Mouse (Mus musculus): ENCODE data around the gene Serinc5.
A peak's percentile ranks its signal among the peaks of the same experiment; 100 is the strongest.

The Serinc5 gene

DNA sequence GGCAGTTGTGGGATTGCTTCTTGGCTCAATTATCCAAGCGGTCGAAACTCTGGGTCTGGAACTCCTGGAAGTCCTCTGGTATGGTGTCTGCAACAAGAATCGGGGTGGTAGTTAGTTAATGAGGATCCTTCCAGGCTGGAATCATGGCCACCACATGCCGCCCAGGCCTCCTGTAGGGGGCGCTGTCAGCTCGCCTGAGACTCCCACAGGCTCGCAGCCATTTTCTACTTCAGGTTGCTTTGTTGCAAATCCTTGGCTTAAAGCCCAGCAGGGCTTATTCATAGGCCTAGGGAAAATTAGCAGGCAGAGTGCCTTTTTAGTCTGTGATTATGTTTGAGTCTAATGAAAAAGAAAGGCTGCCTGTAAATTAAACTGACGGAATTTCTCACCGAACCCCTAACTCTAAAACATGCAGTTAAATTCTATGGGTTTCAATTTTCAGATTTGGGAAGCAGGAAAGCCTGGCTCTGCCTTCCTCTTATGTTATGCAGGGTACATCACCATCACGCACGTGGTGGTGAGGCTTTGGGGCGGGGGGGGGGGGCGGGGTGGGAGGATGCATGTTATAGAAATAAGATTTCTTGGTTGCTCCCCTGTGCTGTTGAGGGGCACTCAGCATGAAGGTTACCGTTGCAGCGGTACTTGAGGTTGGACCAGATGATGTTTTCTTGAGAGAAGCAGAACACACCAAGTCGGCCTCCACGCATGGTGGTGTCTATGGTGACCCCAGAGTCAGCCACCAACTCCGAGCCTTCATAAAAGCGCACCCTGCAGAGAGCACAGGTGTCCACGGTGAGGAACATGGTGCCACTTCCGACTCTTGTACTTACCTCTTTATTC is 141.1 kb downstream of the Serinc5 start:
- peak; percentile 88 for DNase-seq

DNA sequence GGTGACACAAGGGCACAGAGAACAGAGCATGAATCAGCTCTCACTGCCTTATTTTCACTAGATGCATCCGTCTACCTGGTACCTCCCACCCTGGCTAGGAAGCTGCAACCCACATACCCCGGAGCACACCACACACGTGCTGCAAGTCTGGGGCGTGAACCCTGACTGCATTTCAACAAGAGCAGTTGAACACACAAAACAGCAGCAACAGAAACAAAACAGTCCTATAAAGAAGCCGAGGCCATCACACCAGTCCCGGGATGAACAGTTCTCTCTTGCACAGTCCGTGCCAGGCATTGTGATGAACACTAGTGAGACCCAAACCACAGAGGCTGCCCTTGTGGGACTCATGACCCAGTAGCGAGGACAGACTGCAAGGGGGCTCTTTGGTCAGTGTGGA is 142.8 kb downstream of the Serinc5 start:
- no peak for DNase-seq

DNA sequence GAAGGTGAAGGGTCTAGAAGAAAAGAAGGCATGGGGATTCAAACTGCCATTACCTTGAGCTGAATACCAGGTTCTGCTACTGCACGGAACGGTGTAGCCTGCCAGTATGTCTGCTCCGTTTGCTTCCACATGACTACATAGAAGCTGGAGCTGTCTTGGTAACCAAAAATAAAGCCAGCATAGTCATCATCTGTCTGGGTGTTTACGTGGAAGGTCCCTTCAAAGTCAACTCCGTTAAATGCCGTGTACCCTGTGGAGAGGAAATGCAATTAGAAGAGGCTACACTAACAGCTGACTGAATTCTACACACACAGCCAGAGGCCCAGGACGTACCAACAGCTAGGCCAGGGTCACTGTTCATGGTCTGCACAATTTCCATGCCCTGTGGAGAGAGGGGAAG is 144.1 kb downstream of the Serinc5 start:
- no peak for DNase-seq

DNA sequence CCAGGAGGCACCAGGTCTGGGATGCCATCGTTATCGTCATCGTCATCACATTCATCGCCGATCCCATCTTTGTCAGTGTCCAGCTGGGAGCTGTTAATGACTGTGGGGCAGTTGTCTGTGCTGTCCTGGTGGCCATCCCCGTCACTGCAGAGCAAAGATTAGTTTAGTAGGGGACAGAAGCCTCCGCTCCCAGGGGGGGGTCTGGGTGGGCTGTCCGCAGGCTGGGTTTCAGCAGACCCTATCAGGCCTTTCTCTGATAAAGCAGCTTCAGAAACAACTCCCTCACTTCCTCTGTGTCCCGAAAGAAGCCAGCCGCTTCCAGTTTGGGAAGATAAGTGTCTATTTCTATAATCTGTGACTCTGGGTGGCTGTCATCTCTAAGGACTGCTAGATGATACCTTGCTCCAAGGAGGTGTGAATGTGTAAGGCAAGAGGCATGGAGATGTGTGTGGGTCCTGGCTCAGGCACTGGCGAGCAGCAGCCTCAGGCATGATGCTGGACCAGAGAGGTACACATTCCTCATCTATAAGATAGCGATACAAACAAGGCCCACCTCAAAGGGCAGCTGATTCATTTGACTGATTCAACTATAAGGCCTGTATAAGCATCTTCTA is 147.2 kb downstream of the Serinc5 start:
- DNase-seq, result no peak

DNA sequence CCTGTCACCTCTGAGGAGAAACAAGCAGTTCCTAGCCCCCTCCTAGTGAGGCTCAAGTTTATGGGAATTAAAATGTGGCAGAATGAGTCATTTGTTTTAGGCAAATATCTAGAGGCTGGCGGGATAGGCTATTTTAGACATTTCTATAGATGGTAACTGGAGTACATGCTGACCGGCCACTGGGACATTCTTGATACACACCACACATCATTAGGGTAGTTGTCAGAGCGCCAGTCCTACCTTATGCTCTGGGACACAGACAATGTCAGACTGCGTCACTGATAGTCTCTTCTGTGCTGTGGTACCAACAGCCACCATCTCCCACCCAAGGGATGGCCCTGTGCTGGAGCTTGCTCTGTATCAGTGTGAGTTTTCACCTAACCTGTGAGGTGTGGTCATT is 148.2 kb downstream of the Serinc5 start:
- DNase-seq, result no peak

DNA sequence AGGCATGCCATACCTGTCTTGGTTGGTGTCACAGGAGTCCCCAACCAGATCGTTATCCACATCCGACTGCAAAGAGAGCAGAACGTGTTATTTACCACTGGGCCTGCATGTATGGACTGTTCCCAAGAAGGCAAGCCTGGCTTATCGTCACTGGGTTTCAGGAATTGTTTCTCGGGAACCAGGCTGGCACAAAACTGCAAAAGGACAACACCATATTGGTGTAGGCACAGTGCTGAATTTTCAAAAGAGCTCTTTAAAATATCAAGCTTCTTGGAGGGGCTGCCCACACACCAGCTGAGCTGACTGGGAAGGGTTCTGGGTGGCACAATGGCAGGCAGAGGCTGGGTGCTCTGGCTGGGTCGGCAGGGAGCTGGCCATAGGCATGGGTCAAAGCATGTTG is 149.6 kb downstream of the Serinc5 start:
- DNase-seq, result no peak
